14 mouse cellular contexts compared by ENCODE assay signal in genomic region chr9:43524947-43525565, GRCm38 (mm10).
DNase-seq lines count a peak whose midpoint lies in the region; ATAC-seq and TF ChIP-seq lines count a peak whose summit lies in the region.
"Had no signal": no experiment of that assay in that cellular context is flagged by ENCODE, and none has a peak within 500 bp of the region (broad histone marks: within the 10 kb centered on the region; RNA-seq: fewer than 3 reads in every experiment).

No protein-coding gene starts in this region.

- intact Hi-C loops in heart, postnatal 10 days (cut with DNase I): no loop called here

- no peaks in the 10 kb centered on the region; the same call in 1 of the 2 replicates for H3K27me3 ChIP-seq in heart, embryonic 12.5 days (replicated peaks)
- no peaks in the 10 kb centered on the region for H3K27me3 ChIP-seq in hindbrain, embryonic 13.5 days
- no peaks in the 10 kb centered on the region for H3K27me3 ChIP-seq in midbrain, embryonic 15.5 days (replicated peaks)
- H3K27me3 ChIP-seq: limb, embryonic 15.5 days had no signal

- TF ChIP-seq POLR2A in brain, embryonic 14.5 days (IDR thresholded peaks at IDR 0.05; ENCODE audit: borderline replicate concordance, extremely low read depth, insufficient read depth, insufficient read length, poor library complexity, severe bottlenecking): no peak

- no peak overlapping the region for H3K4me3 ChIP-seq in heart, embryonic 12.5 days
- no peak overlapping the region for H3K4me3 ChIP-seq in hindbrain, embryonic 13.5 days
- no peak overlapping the region for H3K4me3 ChIP-seq in midbrain, embryonic 15.5 days
- H3K4me3 ChIP-seq: limb, embryonic 15.5 days had no signal

- H3K36me3 ChIP-seq in heart, embryonic 12.5 days: no peaks in the 10 kb centered on the region
- H3K36me3 ChIP-seq in hindbrain, embryonic 13.5 days: no peaks in the 10 kb centered on the region
- no peaks in the 10 kb centered on the region for H3K36me3 ChIP-seq in midbrain, embryonic 15.5 days (replicated peaks)
- H3K36me3 ChIP-seq: G1E; limb, embryonic 15.5 days had no signal

- no peak overlapping the region for H3K4me2 ChIP-seq in heart, embryonic 12.5 days
- H3K4me2 ChIP-seq in hindbrain, embryonic 13.5 days: no peak overlapping the region
- no peak overlapping the region for H3K4me2 ChIP-seq in midbrain, embryonic 15.5 days
- H3K4me2 ChIP-seq: limb, embryonic 15.5 days had no signal

- WGBS in heart, embryonic 12.5 days: 42% methylated on average over 4 of the region's 4 CpGs
- WGBS in hindbrain, embryonic 13.5 days: 24% methylated on average over 4 of the region's 4 CpGs
- 23% methylated on average over 4 of the region's 4 CpGs for WGBS in midbrain, embryonic 15.5 days

- H3K4me1 ChIP-seq in heart, embryonic 12.5 days (replicated peaks): peaks cover 16% of the 10 kb centered on the region
- peaks cover 37% of the 10 kb centered on the region for H3K4me1 ChIP-seq in hindbrain, embryonic 13.5 days (replicated peaks)
- peaks cover 18% of the 10 kb centered on the region; the same call in 1 of the 2 replicates for H3K4me1 ChIP-seq in midbrain, embryonic 15.5 days

- DNase-seq in heart, postnatal 10 days: no peak
- DNase-seq in brain, embryonic 14.5 days (ENCODE audit: low read depth): peak; percentile 83
- DNase-seq in layer of hippocampus, postnatal 10 days (ENCODE audit: low spot score in 2 of 2): no peak
- DNase-seq in lung, postnatal 25 days (ENCODE audit: low spot score): no peak
- no peak for DNase-seq in liver
- DNase-seq: adrenal gland, postnatal 14 days; right cerebral cortex, postnatal 14 days had no signal

- peak; percentile 33; the same call in 1 of the 2 replicates for ATAC-seq in heart, embryonic 12.5 days (ENCODE audit: insufficient number of reproducible peaks, low FRiP score)
- ATAC-seq in hindbrain, embryonic 13.5 days (ENCODE audit: low FRiP score): peak; percentile 68
- peak; percentile 45; the same call in 1 of the 2 replicates for ATAC-seq in midbrain, embryonic 15.5 days (replicated peaks)
- ATAC-seq: intestine, embryonic 16.5 days; lung, postnatal 0 days had no signal

- H3K9ac ChIP-seq in heart, embryonic 12.5 days: no peak overlapping the region
- no peak overlapping the region for H3K9ac ChIP-seq in hindbrain, embryonic 13.5 days
- H3K9ac ChIP-seq in midbrain, embryonic 15.5 days: no peak overlapping the region
- H3K9ac ChIP-seq: limb, embryonic 15.5 days had no signal

- H3K9me3 ChIP-seq in heart, embryonic 12.5 days (replicated peaks): no peaks in the 10 kb centered on the region
- no peaks in the 10 kb centered on the region for H3K9me3 ChIP-seq in hindbrain, embryonic 13.5 days
- no peaks in the 10 kb centered on the region for H3K9me3 ChIP-seq in midbrain, embryonic 15.5 days
- H3K9me3 ChIP-seq: limb, embryonic 15.5 days had no signal

- H3K27ac ChIP-seq in heart, embryonic 12.5 days (ENCODE audit: poor library complexity, severe bottlenecking): no peak overlapping the region
- peak overlapping the region; percentile 13 for H3K27ac ChIP-seq in hindbrain, embryonic 13.5 days
- no peak overlapping the region for H3K27ac ChIP-seq in midbrain, embryonic 15.5 days
- H3K27ac ChIP-seq: limb, embryonic 15.5 days had no signal

- no peak for TF ChIP-seq CTCF in brain, embryonic 14.5 days (IDR thresholded peaks at IDR 0.05; ENCODE audit: borderline replicate concordance, extremely low read depth, insufficient read depth, insufficient read length)
